Mouse (Mus musculus) cerebellum, adult 9-11 months (tissue): ENCODE results near the gene Gm6803.
"Not testable (repeated sequence)": the region's sequence is repeated elsewhere in the genome, so short reads cannot be mapped to it uniquely, and the experiment has no call there.

Source experiments
- DNase-seq: peaks from one replicate; pipeline ENCODE4 v3.0.0; 2022

The Gm6803 gene

GRCm38 (mm10) chr12:88018671-88019070 lies at the start of gene Gm6803:
Gm6803 (minus strand) TSS chr12:88018771.
- DNase-seq = not testable (repeated sequence)

- not testable (repeated sequence) for DNase-seq
These were observed 26.7 kb upstream of the Gm6803 start for GRCm38 (mm10) chr12:88045226-88045625.

- DNase-seq = not testable (repeated sequence)
These were observed 21.1 kb upstream of the Gm6803 start for GRCm38 (mm10) chr12:88039703-88040102.

- DNase-seq = not testable (repeated sequence)
These were observed 20.5 kb upstream of the Gm6803 start for GRCm38 (mm10) chr12:88039062-88039461.

GRCm38 (mm10) chr12:88032250-88032649 lies 13.7 kb upstream of the Gm6803 start:
- DNase-seq = not testable (repeated sequence)

GRCm38 (mm10) chr12:88026704-88027103 lies 8.1 kb upstream of the Gm6803 start, which contains the start of gene Gm2056:
Gm2056 (plus strand) TSS chr12:88027004.
- not testable (repeated sequence) for DNase-seq

GRCm38 (mm10) chr12:88011548-88011947 lies 7.0 kb downstream of the Gm6803 start, which contains the start of gene Gm2075:
Gm2075 (plus strand) TSS chr12:88011848.
- DNase-seq = not testable (repeated sequence)

GRCm38 (mm10) chr12:88004118-88004517 lies 14.5 kb downstream of the Gm6803 start:
- not testable (repeated sequence) for DNase-seq

GRCm38 (mm10) chr12:87984000-87984399 lies 34.6 kb downstream of the Gm6803 start:
- DNase-seq = not testable (repeated sequence)
